In genomic region chr8:11628506-11629132, GRCm38 (mm10) we compare ENCODE assay signal across 13 mouse cellular contexts. TPM values are rescaled to one million over a fixed set of nuclear protein-coding genes. Genes with fewer than 3 reads are reported as not detected.
DNase-seq lines count a peak whose midpoint lies in the region; ATAC-seq and TF ChIP-seq lines count a peak whose summit lies in the region.
"Had no signal": no experiment of that assay in that cellular context is flagged by ENCODE, and none has a peak within 500 bp of the region (broad histone marks: within the 10 kb centered on the region; RNA-seq: fewer than 3 reads in every experiment).

No protein-coding gene starts in this region.

- TF ChIP-seq CTCF in kidney, adult 2 months (conservative IDR thresholded peaks at IDR 0.05; ENCODE audit: insufficient read depth, insufficient read length, low read depth, low read length) = no peak

- H3K9me3 ChIP-seq in kidney, embryonic 15.5 days (replicated peaks) = no peaks in the 10 kb centered on the region
- no peaks in the 10 kb centered on the region for H3K9me3 ChIP-seq in midbrain, embryonic 16.5 days (replicated peaks; ENCODE audit: control insufficient read depth, low read length, poor library complexity, severe bottlenecking)
- H3K9me3 ChIP-seq in kidney, embryonic 14.5 days (ENCODE audit: control insufficient read depth, low read length) = no peaks in the 10 kb centered on the region
- H3K9me3 ChIP-seq: embryonic facial prominence, embryonic 12.5 days; hindbrain, embryonic 15.5 days; limb, embryonic 12.5 days had no signal

- ATAC-seq in kidney, embryonic 15.5 days (replicated peaks; ENCODE audit: low FRiP score) = no peak
- ATAC-seq in midbrain, embryonic 16.5 days = no peak
- no peak for ATAC-seq in kidney, embryonic 14.5 days (ENCODE audit: low FRiP score, low TSS enrichment)

- H3K27ac ChIP-seq in kidney, adult 2 months (ENCODE audit: insufficient read depth, low read depth, low read length) = peak overlapping the region; percentile 64
- H3K27ac ChIP-seq in kidney, embryonic 15.5 days = no peak overlapping the region
- no peak overlapping the region for H3K27ac ChIP-seq in midbrain, embryonic 16.5 days (ENCODE audit: low read length)
- H3K27ac ChIP-seq in kidney, embryonic 14.5 days (ENCODE audit: low read depth, low read length) = no peak overlapping the region
- H3K27ac ChIP-seq: embryonic facial prominence, embryonic 12.5 days; hindbrain, embryonic 15.5 days; limb, embryonic 12.5 days; stomach, postnatal 0 days had no signal

- 75% methylated on average over 7 of the region's 7 CpGs for WGBS in kidney, adult 2 months
- 77% methylated on average over 7 of the region's 7 CpGs for WGBS in kidney, embryonic 15.5 days
- WGBS in midbrain, embryonic 16.5 days = 86% methylated on average over 7 of the region's 7 CpGs
- WGBS in kidney, embryonic 14.5 days = 84% methylated on average over 7 of the region's 7 CpGs

- H3K36me3 ChIP-seq in kidney, adult 2 months (ENCODE audit: control insufficient read depth, insufficient read depth, low read length) = peaks cover 3% of the 10 kb centered on the region
- H3K36me3 ChIP-seq in kidney, embryonic 15.5 days = peaks cover 81% of the 10 kb centered on the region
- H3K36me3 ChIP-seq in midbrain, embryonic 16.5 days (ENCODE audit: control insufficient read depth, insufficient read depth, low read length) = peaks cover 14% of the 10 kb centered on the region
- peaks cover 78% of the 10 kb centered on the region for H3K36me3 ChIP-seq in kidney, embryonic 14.5 days (ENCODE audit: control insufficient read depth, insufficient read depth, low read length)

- H3K4me3 ChIP-seq in kidney, adult 2 months (ENCODE audit: insufficient read depth, low read depth, low read length) = no peak overlapping the region
- no peak overlapping the region for H3K4me3 ChIP-seq in kidney, embryonic 15.5 days (replicated peaks)
- no peak overlapping the region for H3K4me3 ChIP-seq in midbrain, embryonic 16.5 days (ENCODE audit: low read depth, low read length)
- H3K4me3 ChIP-seq in kidney, embryonic 14.5 days (ENCODE audit: low read length) = no peak overlapping the region
- H3K4me3 ChIP-seq: embryonic facial prominence, embryonic 12.5 days; hindbrain, embryonic 15.5 days; limb, embryonic 12.5 days had no signal

- no peaks in the 10 kb centered on the region for H3K27me3 ChIP-seq in kidney, adult 2 months (replicated peaks; ENCODE audit: control insufficient read depth, insufficient read depth, low read length)
- no peaks in the 10 kb centered on the region for H3K27me3 ChIP-seq in kidney, embryonic 15.5 days
- H3K27me3 ChIP-seq in midbrain, embryonic 16.5 days (ENCODE audit: control insufficient read depth, insufficient read depth, low read depth, low read length) = no peaks in the 10 kb centered on the region
- H3K27me3 ChIP-seq in kidney, embryonic 14.5 days (ENCODE audit: control insufficient read depth, insufficient read depth, low read length) = no peaks in the 10 kb centered on the region
- H3K27me3 ChIP-seq: embryonic facial prominence, embryonic 12.5 days; hindbrain, embryonic 15.5 days; limb, embryonic 12.5 days had no signal

- no peak for TF ChIP-seq POLR2A in kidney, adult 2 months (IDR thresholded peaks at IDR 0.05; ENCODE audit: low read depth, low read length)

- H3K4me1 ChIP-seq in kidney, adult 2 months (ENCODE audit: control insufficient read depth, insufficient read depth, low read length) = peaks cover 19% of the 10 kb centered on the region
- H3K4me1 ChIP-seq in kidney, embryonic 15.5 days = peaks cover 24% of the 10 kb centered on the region
- H3K4me1 ChIP-seq in midbrain, embryonic 16.5 days (ENCODE audit: control insufficient read depth, insufficient read depth, low read length) = peaks cover 12% of the 10 kb centered on the region
- peaks cover 13% of the 10 kb centered on the region for H3K4me1 ChIP-seq in kidney, embryonic 14.5 days (ENCODE audit: control insufficient read depth, insufficient read depth, low read length)

- H3K9ac ChIP-seq in kidney, embryonic 15.5 days = no peak overlapping the region
- H3K9ac ChIP-seq in midbrain, embryonic 16.5 days (ENCODE audit: low read depth, low read length) = no peak overlapping the region
- no peak overlapping the region for H3K9ac ChIP-seq in kidney, embryonic 14.5 days (ENCODE audit: low read depth, low read length)
- H3K9ac ChIP-seq: embryonic facial prominence, embryonic 12.5 days; hindbrain, embryonic 15.5 days; limb, embryonic 12.5 days had no signal

- no peak for DNase-seq in kidney, adult 2 months
- peak; percentile 76 to 80 for DNase-seq in cerebellum, postnatal 10 days
- peak; percentile 65 for DNase-seq in layer of hippocampus, adult 9-11 months
- DNase-seq in right cerebral cortex, postnatal 4 days = peak; percentile 14
- DNase-seq in kidney, adult 9 months = no peak
- DNase-seq: lung, postnatal 4 days had no signal

- no peak overlapping the region for H3K4me2 ChIP-seq in kidney, embryonic 15.5 days
- no peak overlapping the region for H3K4me2 ChIP-seq in midbrain, embryonic 16.5 days (ENCODE audit: low read length)
- no peak overlapping the region for H3K4me2 ChIP-seq in kidney, embryonic 14.5 days (replicated peaks; ENCODE audit: low read depth, low read length)
- H3K4me2 ChIP-seq: embryonic facial prominence, embryonic 12.5 days; hindbrain, embryonic 15.5 days; limb, embryonic 12.5 days had no signal

RNA-seq across cellular contexts. Expression of gene Ankrd10, which starts 6.9 kb away (rescaled TPM):
- 36.9 and 45.3 TPM in 2 replicates for polyA plus RNA-seq in kidney, adult 2 months (2012; rRNA removed)
- polyA plus RNA-seq in kidney, embryonic 15.5 days (2015; fragmentation: Nextera tagmentation; extraction: Ambion mirVana) = 98.7 and 99.4 TPM in 2 replicates
- polyA plus RNA-seq in midbrain, embryonic 16.5 days (2015; fragmentation: Nextera tagmentation; extraction: Ambion mirVana) = 90.9 and 98.1 TPM in 2 replicates
- 87.6 and 112 TPM in 2 replicates for polyA plus RNA-seq in kidney, embryonic 14.5 days (2014; fragmentation: Nextera tagmentation; extraction: Ambion mirVana)

Comparison
In these comparisons a context has a peak if more than half of its experiments do, and no peak if none do; other contexts are left out.
1. DNase-seq: peak in cerebellum, postnatal 10 days (2 of 2), layer of hippocampus, adult 9-11 months (single experiment) and right cerebral cortex, postnatal 4 days (single experiment); none in kidney, adult 2 months (single experiment) and kidney, adult 9 months (single experiment).